Mouse (Mus musculus) 3T3-L1 (cell line): ENCODE measurements around the gene Triml2.

Experiments
- DNase-seq: peaks from one replicate; pipeline ENCODE4 v3.0.0-alpha.2; 2015; ENCODE audit warnings: low read depth, low spot score

The Triml2 gene

DNA sequence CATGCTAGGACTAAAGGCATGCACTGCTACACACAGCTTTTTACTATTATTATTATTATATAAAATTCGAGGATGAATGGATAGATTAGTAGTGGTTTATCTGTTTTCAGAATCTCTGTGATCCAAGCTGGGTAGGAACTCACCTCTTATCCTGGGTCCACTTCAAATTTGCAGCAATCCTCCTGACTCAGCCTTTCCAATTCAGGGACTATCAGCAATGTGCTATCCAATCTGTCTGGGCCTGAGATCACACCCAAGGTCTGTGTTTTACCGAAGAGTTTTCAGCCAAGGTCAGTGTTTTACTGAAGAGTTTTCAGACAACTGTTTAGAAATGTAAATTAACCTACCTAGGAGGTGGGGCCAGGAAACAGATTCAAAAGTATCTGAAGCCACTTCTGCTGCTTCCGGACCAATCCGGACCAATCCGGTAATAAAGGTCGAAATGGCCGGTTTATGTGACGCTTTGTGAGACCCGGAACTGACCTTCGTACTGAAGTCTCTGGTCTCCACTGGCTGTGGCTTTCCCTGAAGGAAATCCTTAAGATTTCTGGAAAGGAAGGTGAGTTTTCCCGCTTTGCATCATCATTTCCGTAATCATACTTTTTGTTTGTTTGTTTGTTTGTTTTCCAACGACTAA lies at the start of gene Triml2:
Gene Triml2 (plus strand): TSS at position 488 of the 637 bp plus-strand sequence.
- DNase-seq, result no peak

GRCm38 (mm10) chr8:43141386-43141785 lies 39.0 kb upstream of the Triml2 start, which contains the start of gene Triml1:
Gene Triml1, minus strand, starts transcription at chr8:43141486.
- DNase-seq, result no peak

DNA sequence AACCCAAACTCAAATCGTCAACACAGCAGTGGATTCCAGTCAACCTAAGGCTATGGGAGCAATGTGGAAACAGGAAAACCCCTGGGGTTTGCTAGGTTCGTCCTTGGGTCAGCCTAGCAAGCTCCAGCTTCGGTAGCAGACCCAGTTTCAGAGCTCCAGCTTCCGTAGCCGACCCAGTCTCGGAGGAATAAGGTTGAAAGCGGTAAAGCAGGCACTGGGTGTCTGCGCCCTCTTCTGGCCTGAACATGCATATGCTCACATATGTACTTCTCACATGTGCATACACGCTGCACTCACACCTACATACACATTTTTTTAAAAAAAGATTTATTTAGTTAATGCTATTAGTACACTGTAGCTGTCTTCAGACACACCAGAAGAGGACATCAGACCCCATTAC lies 31.0 kb upstream of the Triml2 start:
- no peak for DNase-seq

DNA sequence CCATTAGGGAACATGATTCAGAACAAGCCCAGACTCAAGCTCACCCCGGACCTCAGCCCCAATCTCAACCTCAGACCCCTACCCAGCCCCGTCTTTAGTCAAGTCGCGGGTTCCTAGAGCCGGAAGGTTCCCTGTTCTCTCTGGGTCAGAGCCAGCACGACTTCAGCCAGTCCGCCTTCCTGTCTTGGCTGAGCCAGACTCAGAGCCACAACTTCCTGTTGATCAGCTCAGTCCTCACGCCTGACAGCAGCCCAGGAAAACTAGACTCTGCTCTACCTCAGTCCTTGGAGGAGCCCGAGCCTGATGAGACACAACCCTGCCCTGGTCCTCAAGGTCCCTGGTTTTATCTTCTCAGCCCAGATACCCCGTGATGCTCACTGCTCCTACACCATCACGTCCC lies 17.1 kb upstream of the Triml2 start:
- no peak for DNase-seq

GRCm38 (mm10) chr8:43164453-43164852 lies 15.9 kb upstream of the Triml2 start:
- no peak for DNase-seq

- no peak for DNase-seq
These were observed 12.3 kb upstream of the Triml2 start for GRCm38 (mm10) chr8:43168083-43168482.

GRCm38 (mm10) chr8:43169249-43169755 lies 11.0 kb upstream of the Triml2 start:
- no peak for DNase-seq

DNA sequence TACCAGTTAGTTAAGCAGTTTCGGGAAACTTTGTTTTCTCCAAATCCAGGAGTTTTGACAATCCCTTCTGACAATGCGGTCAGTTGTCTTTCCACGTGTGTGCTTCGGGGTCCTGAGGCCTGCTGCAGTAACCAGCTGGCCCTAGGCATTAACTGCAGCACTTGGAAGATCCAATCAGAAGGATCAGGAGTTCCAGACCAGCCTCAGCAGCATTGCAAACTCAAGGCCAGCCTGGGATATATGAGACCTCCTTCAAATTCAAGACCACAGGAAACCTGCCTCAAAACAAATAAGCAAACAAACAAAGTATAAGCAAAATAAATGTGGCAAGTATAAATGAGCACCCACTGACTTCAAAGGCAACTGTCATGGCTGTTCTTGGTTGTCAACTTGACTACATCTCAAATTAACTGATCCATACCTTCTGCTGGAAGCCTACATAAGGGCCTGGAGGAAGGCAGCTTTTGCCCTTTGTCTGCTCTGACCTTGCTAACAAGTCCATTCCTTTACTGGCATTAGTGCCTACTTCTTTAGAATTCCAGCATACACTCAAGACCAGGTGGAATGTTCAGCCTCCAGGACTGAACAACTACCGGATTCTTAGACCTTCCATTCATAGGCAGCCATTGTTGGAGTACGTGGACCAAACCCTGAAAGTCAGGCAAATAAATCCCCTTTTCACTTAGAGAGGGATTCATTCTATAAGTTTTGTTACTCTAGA lies 3.4 kb upstream of the Triml2 start:
- DNase-seq, result no peak

DNA sequence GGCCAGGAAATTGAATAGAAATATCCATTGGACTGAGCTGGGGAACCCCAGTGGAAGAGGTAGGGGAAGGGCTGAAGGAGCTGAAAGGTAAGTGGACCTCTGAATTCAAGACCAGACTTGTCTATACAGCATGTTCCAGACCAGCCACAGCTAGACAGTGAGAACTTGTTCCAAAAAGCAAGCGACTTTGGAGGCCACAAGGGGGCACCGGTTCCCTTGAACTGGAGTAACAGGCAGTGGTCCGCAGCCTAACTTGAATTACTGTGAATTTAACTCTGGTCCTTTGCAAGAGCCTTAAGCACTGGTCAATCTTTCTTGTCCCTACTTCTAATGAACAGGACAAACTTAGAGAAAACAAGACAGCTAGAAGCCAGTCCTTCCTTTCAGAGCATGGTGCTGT lies 2.1 kb upstream of the Triml2 start:
- no peak for DNase-seq

DNA sequence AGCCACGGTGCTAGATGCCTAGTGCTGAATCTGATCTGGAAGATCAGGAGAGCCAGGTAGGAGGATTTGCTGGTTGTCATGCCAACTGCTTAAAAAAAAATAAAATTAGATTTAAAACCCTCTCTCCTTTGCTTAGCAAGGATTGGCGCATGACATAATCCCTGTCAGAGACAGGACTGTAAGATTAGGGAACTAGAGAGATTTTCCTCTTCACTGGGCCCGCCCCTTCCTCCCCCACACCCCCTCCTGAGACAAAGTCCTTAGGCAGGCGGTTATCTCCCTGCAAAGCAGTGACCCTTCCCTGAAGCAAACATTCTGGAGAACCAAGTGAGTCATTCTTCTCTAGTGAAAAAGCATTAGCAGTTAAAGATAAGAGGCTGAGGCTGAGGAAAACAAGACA lies 1.2 kb upstream of the Triml2 start:
- no peak for DNase-seq

GRCm38 (mm10) chr8:43182281-43182680 lies 1.9 kb downstream of the Triml2 start:
- DNase-seq, result no peak

DNA sequence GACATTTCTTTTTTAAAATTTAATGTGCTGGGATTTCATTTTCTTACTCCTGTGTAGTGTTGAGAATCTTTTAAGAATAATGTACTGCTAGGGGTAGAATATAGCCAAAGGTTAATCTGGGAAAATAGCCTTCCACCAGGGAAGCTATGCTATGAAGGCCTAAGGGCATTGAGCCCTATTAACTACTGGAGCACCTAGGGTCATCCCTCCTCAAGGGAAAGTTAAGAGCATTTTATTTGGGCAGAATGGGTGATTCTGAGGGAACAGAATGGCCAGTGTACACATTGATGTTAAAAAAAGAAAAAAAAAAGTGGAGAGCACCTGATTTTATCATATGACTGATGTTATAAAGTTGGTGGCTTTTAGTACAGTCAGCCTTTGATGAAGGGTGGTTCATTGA lies 35.2 kb downstream of the Triml2 start:
- no peak for DNase-seq

- DNase-seq, result no peak
These were observed 63.0 kb downstream of the Triml2 start for GRCm38 (mm10) chr8:43243326-43243725.
